Mouse (Mus musculus) hindbrain, embryonic 12.5 days (tissue): ENCODE data around the gene Hist1h2bj. TPM values are rescaled to one million over a fixed set of nuclear protein-coding genes. Genes with fewer than 3 reads are reported as not detected.
"Not testable (repeated sequence)": the region's sequence is repeated elsewhere in the genome, so short reads cannot be mapped to it uniquely, and the experiment has no call there.

Source experiments
- ATAC-seq: fragments of 200-750 bp; cut with Nextera tagmentation; 2 replicates; pipeline ENCODE4 v1.8.0; 2017; ENCODE audit warnings: moderate TSS enrichment; ENCODE audit not compliant: low FRiP score
- H3K27ac ChIP-seq: fragments of 300-500 bp; sonication (generic); 2 replicates; pipeline ENCODE4 v1.5.1; 2016; ENCODE audit warnings: mild to moderate bottlenecking
- H3K27me3 ChIP-seq: fragments of 300-500 bp; sonication (generic); 2 replicates; pipeline ENCODE4 v1.6.1; 2016; ENCODE audit warnings: mild to moderate bottlenecking
- H3K36me3 ChIP-seq: fragments of 300-500 bp; sonication (generic); 2 replicates; pipeline ENCODE4 v1.6.1; 2016; ENCODE audit warnings: mild to moderate bottlenecking
- H3K4me1 ChIP-seq: fragments of 300-500 bp; sonication (generic); 2 replicates; pipeline ENCODE4 v1.6.1; 2016
- H3K4me2 ChIP-seq: fragments of 300-500 bp; sonication (generic); replicated peaks from 2 replicates; pipeline ENCODE4 v1.6.1; 2016; ENCODE audit warnings: mild to moderate bottlenecking
- H3K4me3 ChIP-seq: fragments of 300-500 bp; sonication (generic); 2 replicates; pipeline ENCODE4 v1.5.1; 2016; ENCODE audit warnings: mild to moderate bottlenecking
- H3K9ac ChIP-seq: fragments of 300-500 bp; sonication (generic); 2 replicates; pipeline ENCODE4 v1.6.1; 2016; ENCODE audit warnings: mild to moderate bottlenecking, moderate library complexity
- H3K9me3 ChIP-seq: fragments of 300-500 bp; sonication (generic); replicated peaks from 2 replicates; pipeline ENCODE4 v1.6.1; 2016; ENCODE audit warnings: mild to moderate bottlenecking
- WGBS: fragments of 180-500 bp; shearing (Covaris S2); methylation state at CpG from one replicate; pipeline ENCODE4 v1.1.7; 2016; 5-methylcytosine and 5-hydroxymethylcytosine counted together
- polyA plus RNA-seq: library from polyadenylated mRNA; unstranded; fragments of >200 nt; fragmentation: Nextera tagmentation; extraction: Ambion mirVana; gene quantifications from 2 replicates; pipeline ENCODE4 v1.2.1, GENCODE M21; 2016

Hist1h2bj gene
- polyA plus RNA-seq, 1 experiment from 2014 or later: 11.9 TPM

DNA sequence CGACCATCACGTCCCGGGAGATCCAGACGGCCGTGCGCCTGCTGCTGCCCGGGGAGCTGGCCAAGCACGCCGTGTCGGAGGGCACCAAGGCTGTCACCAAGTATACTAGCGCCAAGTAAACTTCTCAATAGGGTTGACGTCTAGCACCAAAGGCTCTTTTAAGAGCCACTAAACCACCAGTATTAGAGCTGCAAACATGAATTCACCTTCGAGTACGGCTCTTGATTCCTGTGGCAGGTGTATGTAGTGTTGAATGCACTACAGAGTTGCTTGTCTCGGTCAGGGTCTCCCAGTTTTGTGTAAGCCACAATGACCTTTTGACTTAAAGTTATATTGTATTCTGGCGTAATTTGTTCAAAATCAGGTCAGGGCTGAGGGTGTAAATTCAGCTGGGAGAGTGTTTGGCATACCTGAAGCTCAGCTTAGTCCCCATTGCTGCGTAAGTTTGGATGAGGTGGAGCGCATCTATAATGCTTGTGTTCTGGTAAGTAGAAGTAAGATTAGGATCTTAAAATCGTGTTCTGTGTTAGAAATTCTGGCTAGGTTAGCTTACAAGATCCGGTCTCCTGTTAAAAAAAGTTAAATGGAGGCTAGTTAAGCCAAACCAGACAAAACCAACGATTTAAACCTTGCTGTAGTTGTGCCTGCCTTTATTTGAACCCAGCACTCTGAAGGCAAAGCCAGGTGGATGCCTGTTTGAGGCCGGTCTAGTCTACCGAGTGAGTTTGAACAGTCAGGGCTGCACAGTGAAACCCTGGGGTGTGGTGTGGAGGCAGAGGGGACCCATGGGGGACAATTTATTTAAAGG is 6.7 kb upstream of the Hist1h2bj start:
- Histone ChIP-seq H3K27me3 (no peaks in the 10 kb centered on the region), H3K9ac (peak overlapping the region; percentile 57)
- peak; percentile 51 for ATAC-seq

DNA sequence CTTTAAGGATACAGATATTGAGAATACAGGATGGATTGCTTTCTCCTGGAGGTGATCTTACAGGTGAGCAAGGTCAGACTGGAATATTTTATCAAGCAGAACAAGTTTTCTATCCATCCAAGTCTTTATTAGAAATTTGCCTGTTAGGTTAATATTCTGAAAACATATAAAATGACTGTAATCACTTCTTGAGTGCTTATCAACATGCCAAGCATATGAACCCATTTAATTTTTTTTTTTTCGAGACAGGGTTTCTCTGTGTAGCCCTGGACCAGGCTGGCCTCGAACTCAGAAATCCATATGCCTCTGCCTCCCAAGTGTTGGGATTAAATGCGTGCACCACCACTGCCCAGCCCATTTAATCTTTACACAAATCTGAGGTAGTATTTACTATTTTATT is 6.0 kb upstream of the Hist1h2bj start:
- peak overlapping the region; percentile 76; the same call in 1 of the 2 replicates for H3K27ac ChIP-seq
- H3K36me3 ChIP-seq: no peaks in the 10 kb centered on the region
- H3K9ac ChIP-seq: peak overlapping the region; percentile 57; the same call in 1 of the 2 replicates
- peaks cover 31% of the 10 kb centered on the region for H3K4me1 ChIP-seq
- WGBS: 63% methylated on average over 3 of the region's 3 CpGs
- no peaks in the 10 kb centered on the region for H3K27me3 ChIP-seq
- no peaks in the 10 kb centered on the region for H3K9me3 ChIP-seq
- peak overlapping the region; percentile 34; the same call in 1 of the 2 replicates for H3K4me3 ChIP-seq
- H3K4me2 ChIP-seq: peak overlapping the region; percentile 70
- no peak for ATAC-seq

More for the DNA sequence above, 6.7 kb upstream of the Hist1h2bj start:
- Histone ChIP-seq H3K4me2 (peak overlapping the region; percentile 70), H3K4me3 (peak overlapping the region; percentile 34), H3K4me1 (peaks cover 26% of the 10 kb centered on the region), H3K9me3 (no peaks in the 10 kb centered on the region), H3K27ac (peak overlapping the region; percentile 76), H3K36me3 (no peaks in the 10 kb centered on the region)
- 2% methylated on average over 20 of the region's 23 CpGs for WGBS

DNA sequence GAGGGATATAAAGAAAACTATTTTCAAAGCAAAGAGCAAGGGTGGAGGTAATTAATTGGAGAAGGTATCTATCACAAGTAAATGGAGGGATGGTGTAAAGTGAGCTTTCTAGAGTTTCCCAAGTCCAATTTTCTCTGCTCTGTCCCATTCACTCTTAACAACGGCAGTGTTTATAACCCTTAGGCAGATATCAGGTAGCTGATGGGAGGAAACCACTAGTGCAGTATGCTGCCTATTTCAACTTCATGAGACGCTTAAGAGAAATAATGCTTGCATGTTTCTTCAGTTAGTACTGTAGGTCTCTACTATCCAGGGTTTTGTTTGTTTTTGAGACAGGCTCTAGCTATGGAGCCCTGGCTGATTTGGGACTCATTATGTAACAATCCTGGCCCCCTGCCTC is 5.6 kb upstream of the Hist1h2bj start:
- peaks cover 35% of the 10 kb centered on the region for H3K4me1 ChIP-seq
- no peak for ATAC-seq
- H3K36me3 ChIP-seq: no peaks in the 10 kb centered on the region
- H3K27ac ChIP-seq: no peak overlapping the region
- no peak overlapping the region for H3K4me3 ChIP-seq
- H3K4me2 ChIP-seq: no peak overlapping the region
- WGBS: 78% methylated on average over 2 of the region's 2 CpGs
- no peaks in the 10 kb centered on the region for H3K9me3 ChIP-seq
- no peak overlapping the region for H3K9ac ChIP-seq
- no peaks in the 10 kb centered on the region for H3K27me3 ChIP-seq

DNA sequence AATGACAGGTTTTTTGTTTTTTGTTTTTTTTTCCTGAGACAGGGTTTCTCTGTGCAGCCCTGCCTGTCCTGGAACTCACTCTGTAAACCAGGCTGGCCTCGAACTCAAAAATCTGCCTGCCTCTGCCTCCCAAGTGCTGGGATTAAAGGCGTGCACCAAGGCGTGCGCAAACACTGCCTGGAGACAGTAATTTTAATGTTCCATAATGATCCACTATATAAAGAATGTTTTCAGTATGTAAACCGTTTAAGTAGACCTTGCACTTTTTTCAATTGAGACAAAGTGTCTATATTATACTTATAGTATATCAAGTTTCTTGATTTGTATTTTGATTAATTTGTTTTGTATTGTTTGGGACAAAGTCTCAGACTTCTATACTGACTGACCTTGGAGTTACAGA is 3.6 kb upstream of the Hist1h2bj start:
- H3K36me3 ChIP-seq: no peaks in the 10 kb centered on the region
- no peak overlapping the region for H3K9ac ChIP-seq
- no peak overlapping the region for H3K4me3 ChIP-seq
- 66% methylated on average over 5 of the region's 5 CpGs for WGBS
- no peak for ATAC-seq
- 0 out of 2 replicates have a peak overlapping the region, but pooled peaks have one; percentile 64 for H3K4me2 ChIP-seq
- peaks cover 34% of the 10 kb centered on the region for H3K4me1 ChIP-seq
- no peak overlapping the region; the same call in 1 of the 2 replicates for H3K27ac ChIP-seq
- no peaks in the 10 kb centered on the region for H3K27me3 ChIP-seq
- no peaks in the 10 kb centered on the region for H3K9me3 ChIP-seq

DNA sequence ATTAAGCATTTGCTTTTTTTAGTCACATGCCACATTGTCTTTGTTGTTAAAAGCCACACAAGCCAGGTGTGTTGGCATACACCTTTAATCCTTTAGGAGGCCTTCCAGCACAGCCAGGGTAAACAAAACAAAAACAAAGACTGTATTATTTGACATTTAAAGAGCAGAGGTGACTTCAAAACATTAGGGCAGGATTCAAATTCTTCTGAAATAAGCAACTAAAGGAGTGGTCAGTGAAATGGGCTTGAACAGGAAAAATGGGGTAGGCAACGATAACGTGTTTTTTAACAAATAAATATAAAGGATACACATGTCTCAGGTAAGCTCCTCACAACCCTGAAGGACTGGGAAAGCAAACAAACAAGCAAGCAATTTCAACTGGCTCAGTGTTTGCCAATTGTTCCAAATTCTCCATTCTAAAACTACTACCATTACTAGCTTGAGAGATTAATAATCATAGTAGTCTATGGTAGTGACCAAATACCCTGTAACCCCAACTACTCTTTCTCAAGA is 3.0 kb upstream of the Hist1h2bj start:
- 7% methylated on average over 2 of the region's 2 CpGs for WGBS
- Histone ChIP-seq H3K9me3 (no peaks in the 10 kb centered on the region), H3K4me1 (peaks cover 28% of the 10 kb centered on the region), H3K27me3 (no peaks in the 10 kb centered on the region), H3K9ac (peak overlapping the region; percentile 60; the same call in 1 of the 2 replicates), H3K36me3 (no peaks in the 10 kb centered on the region), H3K4me3 (peak overlapping the region; percentile 39), H3K27ac (peak overlapping the region; percentile 86), H3K4me2 (peak overlapping the region; percentile 64)
- no peak for ATAC-seq

DNA sequence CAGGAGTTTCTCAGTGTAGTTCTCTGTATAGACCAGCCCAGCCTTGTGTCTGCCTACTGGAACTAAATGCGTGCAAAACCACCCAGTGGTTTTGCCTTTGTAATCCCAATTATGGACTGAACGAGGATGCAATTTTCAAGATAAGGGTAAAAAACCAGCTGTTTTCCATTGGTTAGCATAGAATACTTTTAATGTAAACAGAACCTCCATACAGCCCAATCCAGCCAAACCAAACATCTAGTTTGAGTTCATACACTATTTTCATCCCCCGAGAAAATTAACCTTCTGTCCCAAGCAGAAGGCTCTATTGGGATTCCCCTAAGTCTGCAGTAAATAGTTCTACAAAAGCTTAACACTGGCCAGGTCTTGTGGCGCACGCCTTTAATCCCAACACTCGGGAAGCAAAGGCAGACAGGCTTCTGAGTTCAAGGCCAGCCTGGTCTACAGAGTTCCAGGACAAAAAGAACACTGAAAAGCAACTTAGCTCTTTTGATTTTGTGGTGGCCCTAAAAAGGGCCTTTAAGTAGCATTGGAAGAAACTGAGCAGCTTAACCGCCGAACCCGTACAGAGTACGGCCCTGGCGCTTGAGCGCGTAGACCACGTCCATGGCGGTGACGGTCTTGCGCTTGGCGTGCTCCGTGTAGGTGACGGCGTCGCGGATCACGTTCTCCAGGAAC is 2.4 kb upstream of the Hist1h2bj start:
- Histone ChIP-seq H3K4me1 (peaks cover 28% of the 10 kb centered on the region), H3K27me3 (no peaks in the 10 kb centered on the region), H3K9ac (peak overlapping the region; percentile 60), H3K4me2 (peak overlapping the region; percentile 64), H3K36me3 (no peaks in the 10 kb centered on the region), H3K4me3 (peak overlapping the region; percentile 39), H3K27ac (peak overlapping the region; percentile 86), H3K9me3 (no peaks in the 10 kb centered on the region)
- under 1% methylated on average over 24 of the region's 24 CpGs for WGBS
- no peak; the same call in 1 of the 2 replicates for ATAC-seq

DNA sequence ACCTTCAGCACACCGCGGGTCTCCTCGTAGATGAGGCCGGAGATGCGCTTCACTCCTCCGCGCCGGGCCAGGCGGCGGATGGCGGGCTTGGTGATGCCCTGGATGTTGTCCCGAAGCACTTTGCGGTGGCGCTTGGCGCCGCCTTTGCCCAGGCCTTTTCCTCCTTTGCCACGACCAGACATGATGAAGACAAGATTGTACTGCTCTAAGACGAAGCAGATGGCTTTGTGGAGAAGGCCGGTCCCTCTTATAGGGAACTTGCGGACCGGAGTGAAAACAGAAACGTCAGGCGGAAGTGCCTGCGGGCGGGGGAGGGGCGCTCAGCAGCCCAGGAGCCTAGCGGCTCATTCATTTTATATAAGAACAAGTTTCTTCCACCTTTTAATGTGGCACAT is 1.9 kb upstream of the Hist1h2bj start, which contains the start of gene Hist1h4i:
TSS of gene Hist1h4i (minus strand) at position 221 of the 395 bp plus-strand sequence.
- not testable (repeated sequence) for H3K36me3 ChIP-seq, H3K9me3 ChIP-seq, H3K27me3 ChIP-seq
- Histone ChIP-seq H3K4me1 (peaks cover 28% of the 10 kb centered on the region), H3K4me3 (peak within 1 kb of the TSS; percentile 39), H3K4me2 (peak within 1 kb of the TSS; percentile 64), H3K9ac (peak within 1 kb of the TSS; percentile 65), H3K27ac (peak within 1 kb of the TSS; percentile 86)
- 1% methylated on average over 23 of the region's 27 CpGs for WGBS
- ATAC-seq: peak; percentile 61

DNA sequence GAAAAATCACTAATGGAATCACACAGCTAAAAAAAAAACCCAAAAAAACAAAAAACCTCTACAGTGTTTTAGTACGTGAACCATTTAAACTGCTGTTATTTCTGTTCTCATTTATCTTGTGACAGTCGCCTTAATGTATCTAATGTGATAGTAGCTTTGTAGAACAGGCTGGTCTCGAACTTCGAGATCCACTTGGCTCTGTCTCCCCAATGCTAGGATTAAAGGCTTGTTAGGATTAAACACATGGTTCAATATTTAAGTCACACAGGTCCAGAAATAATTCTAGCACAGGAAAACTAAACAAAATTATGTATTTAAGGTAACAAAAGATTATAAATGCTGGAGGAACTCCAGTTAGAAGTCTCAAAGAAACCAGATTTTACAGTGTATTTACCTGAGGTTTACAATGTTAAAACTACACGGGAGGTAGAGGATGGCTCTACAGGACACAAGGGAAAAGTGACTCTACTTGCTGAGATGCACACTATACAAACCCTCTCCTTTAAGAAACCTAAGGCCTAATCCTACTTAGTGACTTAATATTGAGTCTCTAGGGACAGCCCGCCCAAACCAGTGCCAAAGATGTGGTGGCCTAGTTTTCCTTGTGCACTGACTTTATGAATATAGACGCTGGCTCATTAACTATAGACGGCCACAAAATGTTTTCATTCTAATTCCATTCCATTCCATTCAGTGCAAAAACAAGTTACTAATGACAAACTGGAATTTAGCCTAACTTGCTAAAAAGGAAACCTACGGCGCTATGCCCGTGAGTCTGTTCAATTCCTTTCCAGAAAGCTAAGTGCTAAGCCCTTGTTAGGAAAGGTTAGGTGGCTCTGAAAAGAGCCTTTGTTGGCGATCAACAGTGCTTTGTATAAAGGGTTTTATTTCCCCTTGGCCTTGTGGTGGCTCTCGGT is 1.1 kb upstream of the Hist1h2bj start:
- Histone ChIP-seq H3K4me2 (peak overlapping the region; percentile 64), H3K4me1 (peaks cover 20% of the 10 kb centered on the region), H3K4me3 (peak overlapping the region; percentile 35), H3K9me3 (no peaks in the 10 kb centered on the region), H3K9ac (peak overlapping the region; percentile 65), H3K27me3 (no peaks in the 10 kb centered on the region), H3K36me3 (no peaks in the 10 kb centered on the region), H3K27ac (peak overlapping the region; percentile 86)
- ATAC-seq: no peak
- WGBS: 3% methylated on average over 13 of the region's 13 CpGs

DNA sequence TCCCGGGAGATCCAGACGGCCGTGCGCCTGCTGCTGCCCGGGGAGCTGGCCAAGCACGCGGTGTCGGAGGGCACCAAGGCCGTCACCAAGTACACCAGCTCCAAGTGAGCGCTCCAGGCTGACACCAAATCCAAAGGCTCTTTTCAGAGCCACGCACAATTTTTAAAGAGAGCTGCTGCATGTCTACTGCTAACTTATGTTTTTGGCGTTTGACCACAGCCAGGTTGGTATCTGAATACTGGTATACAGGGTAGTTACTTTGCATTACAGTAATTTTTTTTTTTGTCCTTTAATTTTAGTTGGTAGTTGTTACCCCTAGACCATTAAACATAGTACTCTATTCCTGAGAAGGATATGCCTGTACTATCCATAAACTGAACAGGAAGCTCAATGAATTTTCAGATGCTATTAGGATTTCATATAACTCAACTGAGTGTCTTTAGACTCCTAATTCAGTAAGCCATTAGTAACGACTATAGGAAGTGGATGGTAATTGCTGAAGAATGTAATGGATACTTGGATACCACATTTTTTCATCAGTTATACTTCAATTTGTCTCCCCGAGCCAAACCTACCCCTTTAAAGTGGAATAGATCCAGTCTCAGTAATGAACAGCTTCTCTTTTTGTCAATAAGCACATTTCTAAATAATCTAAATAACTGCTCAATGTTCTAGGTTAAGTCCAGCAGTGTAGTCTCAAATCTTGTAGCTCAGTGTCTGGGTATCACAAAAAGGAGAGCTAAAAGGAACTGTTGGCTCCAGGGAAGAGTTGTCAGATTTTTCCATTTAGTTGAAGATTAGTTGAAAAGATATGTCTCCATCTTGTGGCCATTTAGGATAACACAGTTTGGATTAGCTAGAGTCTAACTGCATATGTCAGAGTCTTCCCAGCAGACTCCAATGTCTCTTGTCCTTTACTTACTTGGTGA is 753 bp downstream of the Hist1h2bj start:
- peak overlapping the region; percentile 85 for H3K27ac ChIP-seq
- H3K4me2 ChIP-seq: peak overlapping the region; percentile 61
- peaks cover 20% of the 10 kb centered on the region for H3K4me1 ChIP-seq
- no peaks in the 10 kb centered on the region for H3K36me3 ChIP-seq
- H3K27me3 ChIP-seq: no peaks in the 10 kb centered on the region
- peak; percentile 18 for ATAC-seq
- peak overlapping the region; percentile 35 for H3K4me3 ChIP-seq
- H3K9me3 ChIP-seq: no peaks in the 10 kb centered on the region
- peak overlapping the region; percentile 49 for H3K9ac ChIP-seq
- 1% methylated on average over 10 of the region's 14 CpGs for WGBS

DNA sequence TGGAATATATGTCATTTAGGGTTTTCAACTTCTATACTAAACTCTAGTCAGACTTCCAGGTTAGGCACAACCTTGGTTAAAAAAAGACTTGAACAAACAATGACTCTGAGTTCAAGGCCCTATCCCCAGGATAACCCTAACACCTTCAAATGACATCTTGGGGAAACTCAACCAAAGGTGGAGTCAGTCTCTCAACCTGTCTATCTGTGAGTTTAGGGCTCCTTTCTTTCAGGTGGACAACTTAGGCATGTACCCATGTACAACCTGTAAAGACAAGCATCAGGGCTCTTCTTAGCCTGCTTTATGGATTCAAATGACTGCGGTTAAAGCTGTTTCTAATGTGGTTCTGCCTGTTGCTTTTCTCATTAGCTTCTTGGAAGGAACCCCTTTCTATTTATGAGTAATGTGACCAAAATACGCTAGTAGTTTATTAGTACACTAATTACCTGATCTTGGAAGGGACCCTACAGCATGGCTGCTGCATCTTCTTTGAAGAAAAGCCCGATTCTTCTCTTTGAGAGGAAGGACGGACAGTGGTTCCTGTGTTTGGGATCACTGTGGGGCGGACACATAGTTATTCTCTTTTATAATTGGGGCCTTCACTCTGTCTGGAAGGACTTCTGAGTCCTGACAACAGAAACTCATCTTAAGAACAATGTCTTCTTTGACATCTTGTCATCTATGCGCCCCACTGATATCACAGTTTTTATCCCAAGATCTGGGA is 1.6 kb downstream of the Hist1h2bj start:
- 84% methylated on average over 6 of the region's 6 CpGs for WGBS
- H3K9me3 ChIP-seq: no peaks in the 10 kb centered on the region
- no peak for ATAC-seq
- no peaks in the 10 kb centered on the region for H3K36me3 ChIP-seq
- no peak overlapping the region for H3K4me3 ChIP-seq
- H3K27ac ChIP-seq: 0 out of 2 replicates have a peak overlapping the region, but pooled peaks have one; percentile 85
- H3K27me3 ChIP-seq: no peaks in the 10 kb centered on the region
- H3K4me1 ChIP-seq: peaks cover 20% of the 10 kb centered on the region
- no peak overlapping the region for H3K9ac ChIP-seq
- peak overlapping the region; percentile 61 for H3K4me2 ChIP-seq
